Mouse (Mus musculus): ENCODE measurements at regions not wholly inside any gene's neighbourhood (a gene's known extent, or its start where the extent isn't known, plus 50 kb on each side); places are given as distances from the start of the nearest gene placed in this dataset.
A peak's percentile ranks its signal among the peaks of the same experiment; 100 is the strongest.
"Not testable (repeated sequence)": the region's sequence is repeated elsewhere in the genome, so short reads cannot be mapped to it uniquely, and the experiment has no call there.

DNA sequence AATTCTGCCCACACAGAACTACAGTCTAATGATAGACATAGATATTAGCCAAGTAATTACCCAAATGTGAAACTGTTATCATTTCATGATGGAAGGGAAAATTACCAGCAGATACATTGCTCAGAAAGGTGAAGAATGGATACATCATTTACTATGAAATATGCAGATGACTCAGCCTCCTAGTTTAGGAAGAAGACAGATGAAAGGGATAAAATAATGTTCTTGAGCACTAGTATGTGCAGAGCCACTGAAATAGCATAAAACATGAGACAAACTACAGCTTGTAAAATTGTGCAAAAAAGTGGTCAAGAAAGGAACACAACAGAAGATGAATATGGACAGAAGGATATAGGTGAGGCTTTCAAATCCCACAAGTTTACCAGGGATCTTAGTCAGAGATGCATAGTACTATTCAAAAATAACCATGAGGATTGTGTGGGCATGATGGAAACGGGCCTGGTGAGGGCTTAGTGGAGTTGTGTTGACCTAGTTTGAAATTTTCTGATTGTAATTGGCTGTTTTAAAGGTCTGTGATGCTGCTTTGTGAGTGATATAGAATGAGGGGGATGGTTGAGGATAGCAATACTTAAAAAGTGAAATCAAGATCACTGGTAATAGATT lies 883.3 kb downstream of the Dnajb9 start:
- DNase-seq (ENCODE audit: inconsistent ontology term) = no peak

DNA sequence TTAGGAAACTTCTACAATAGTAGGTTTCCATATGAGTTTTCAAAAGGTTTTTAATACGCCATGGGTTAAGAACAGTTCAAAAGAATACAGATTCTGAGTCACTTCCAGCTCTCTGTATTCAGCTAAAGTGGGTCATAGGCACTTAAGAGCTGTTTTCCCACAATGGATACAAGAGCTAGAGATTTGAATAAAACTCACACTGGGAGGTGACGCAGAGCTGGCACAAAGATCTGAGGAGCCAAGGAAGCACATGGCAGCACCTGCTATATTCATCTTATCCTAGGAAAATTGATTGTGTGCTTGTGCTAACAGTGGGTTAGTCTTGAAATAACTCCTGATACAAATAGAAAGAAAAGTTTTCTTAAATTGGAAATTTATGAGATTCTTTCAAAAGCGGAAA lies 899.8 kb downstream of the Dnajb9 start:
- peak; percentile 36 for DNase-seq (ENCODE audit: inconsistent ontology term)

DNA sequence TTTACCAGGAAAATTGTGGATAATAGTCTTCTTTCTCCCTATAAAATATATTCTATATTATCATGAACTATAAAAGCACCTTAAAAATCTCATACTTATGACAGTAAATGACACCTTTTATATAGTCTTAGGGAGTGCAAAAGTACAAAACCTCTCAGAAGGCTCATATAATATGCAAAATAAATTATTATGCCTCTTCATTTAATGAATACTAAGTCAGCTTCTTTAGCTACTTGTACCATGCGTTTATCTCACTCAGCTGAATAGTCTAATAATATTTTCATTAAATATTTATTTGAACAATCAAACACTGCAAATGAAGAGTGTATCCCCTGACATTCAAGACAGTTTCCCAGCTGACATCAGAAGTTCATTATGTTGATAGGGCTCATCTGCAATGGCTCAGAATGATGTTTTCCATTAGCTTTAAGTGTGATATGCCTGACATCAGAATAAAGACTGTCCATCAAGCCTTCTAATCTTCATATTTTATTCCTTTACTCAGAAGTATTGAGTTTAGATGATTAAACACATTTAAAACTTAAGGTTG lies 903.5 kb downstream of the Dnajb9 start:
- DNase-seq (ENCODE audit: inconsistent ontology term) = no peak

DNA sequence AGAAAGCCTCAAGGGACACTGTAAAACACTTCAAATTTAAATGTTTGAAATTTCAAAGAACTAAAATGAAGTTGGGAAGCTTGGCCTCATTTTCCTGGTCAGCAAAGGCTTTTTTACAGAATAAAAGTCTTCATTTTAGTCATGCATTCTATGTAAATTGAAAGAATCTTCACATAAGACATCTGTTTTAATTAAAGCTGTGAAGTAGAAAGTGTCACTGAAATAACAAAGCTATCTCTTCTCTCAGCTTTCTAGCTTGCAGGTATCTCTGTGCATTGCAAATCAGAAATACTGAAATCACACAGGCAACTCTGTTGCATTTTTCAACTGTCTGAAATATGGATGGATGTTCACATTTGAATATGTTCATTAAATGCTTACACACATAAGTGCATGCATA lies 909.6 kb downstream of the Dnajb9 start:
- DNase-seq (ENCODE audit: inconsistent ontology term) = no peak

DNA sequence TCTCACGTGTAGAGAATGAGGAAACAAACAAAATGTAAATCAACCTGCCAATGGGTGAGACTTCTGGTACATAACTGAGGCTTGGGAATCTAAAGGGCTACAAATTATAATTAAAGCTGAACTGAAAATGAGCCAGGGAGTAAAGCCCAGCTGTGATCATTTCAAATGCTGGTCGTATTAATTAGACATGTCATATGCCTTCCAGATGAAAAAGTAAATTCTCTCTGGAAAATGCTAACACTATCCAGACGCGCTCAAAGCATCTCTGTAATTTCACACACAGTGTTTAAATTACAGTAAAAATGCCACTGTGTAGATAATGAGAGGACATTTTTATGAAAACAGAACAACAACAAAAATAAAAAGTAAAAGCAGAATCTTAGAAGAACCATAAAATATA lies 929.7 kb downstream of the Dnajb9 start:
- no peak for DNase-seq (ENCODE audit: inconsistent ontology term)

DNA sequence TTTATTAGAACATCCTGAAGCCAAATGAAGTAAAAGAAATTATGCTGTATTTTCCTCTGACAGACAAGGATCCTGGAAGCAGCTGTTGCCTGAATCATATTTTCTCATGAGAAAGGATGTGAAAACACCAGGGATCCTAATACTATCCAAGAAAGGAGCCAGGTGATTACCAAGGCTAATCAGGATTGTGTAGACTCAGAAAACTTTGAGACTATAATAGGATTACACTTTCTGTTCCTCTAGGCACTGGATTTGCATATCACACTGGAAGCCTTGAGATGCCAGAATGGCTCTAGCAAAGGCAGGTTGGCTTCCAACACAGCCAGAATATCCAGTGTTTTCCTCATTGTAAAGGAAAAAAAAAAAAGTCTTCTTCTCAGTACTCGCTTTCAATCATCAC lies 945.1 kb downstream of the Dnajb9 start:
- DNase-seq (ENCODE audit: inconsistent ontology term) = no peak

DNA sequence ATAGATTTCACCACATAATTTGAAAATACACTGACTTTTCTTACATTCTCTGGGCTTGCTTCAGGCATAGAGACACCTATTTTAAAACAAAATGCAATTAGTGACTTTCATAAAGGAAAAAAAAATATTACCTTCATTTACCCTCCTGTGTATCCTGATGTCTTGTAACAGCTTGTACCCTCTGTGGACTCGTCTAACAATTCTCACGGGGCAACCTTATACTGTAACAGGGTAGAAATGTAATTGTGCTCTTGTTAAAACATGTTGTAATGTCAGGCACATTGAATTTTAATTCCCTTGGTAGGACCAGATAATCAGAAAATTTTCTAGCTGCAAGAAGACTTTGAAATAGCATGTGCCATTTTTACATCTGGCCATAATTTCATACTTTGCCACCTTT lies 946.3 kb downstream of the Dnajb9 start:
- no peak for DNase-seq (ENCODE audit: inconsistent ontology term)

DNA sequence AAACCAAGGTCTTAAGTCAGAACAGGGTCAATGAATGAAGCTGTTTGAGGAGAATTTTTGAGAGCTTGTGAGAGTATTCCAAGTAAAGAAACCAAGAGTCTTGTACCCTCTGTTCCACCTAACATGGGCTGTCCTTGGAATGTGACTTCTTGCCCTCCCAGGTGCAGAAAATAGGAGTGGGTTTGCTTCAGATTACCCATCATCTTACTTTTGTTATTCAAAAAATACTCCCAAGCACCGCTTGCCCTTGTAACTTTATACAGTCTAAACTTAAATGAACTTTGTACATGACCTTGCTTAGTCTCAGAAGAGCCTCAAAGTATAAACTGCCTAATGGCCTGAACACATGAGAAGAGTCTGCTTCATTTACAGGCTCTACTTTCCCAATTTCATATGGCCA lies 984.2 kb downstream of the Dnajb9 start:
- DNase-seq (ENCODE audit: inconsistent ontology term) = no peak

DNA sequence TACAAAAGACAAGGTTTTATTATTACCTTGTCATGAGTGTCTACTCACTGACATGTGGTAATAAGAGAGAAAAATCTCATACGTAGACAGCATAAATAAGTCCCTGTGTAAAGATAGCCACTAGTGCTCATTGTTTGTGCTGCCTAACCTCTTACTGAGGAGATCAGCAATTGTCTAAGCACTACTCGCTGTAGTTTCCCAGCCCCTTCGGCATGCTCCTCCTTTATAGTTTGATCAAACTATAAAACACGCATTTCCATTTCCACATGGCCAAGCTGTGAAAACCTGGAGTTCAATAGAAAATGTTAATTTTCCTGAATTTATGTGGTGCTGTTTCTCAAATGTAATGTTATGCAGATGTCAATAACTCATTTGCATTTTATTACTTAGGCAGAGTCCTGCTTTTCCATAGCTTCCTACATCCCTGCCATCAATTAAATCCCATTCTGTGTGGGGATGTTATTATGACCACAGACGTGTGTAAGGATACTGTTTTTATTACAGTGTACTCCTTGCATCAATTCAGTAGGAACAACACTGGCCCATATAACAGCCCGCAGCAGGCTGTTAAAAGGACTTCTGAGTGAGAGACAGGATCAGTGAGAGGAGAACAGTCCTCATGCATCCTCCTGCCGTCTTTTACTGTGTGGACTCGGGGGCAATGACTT lies 986.2 kb downstream of the Dnajb9 start:
- no peak for DNase-seq (ENCODE audit: inconsistent ontology term)

DNA sequence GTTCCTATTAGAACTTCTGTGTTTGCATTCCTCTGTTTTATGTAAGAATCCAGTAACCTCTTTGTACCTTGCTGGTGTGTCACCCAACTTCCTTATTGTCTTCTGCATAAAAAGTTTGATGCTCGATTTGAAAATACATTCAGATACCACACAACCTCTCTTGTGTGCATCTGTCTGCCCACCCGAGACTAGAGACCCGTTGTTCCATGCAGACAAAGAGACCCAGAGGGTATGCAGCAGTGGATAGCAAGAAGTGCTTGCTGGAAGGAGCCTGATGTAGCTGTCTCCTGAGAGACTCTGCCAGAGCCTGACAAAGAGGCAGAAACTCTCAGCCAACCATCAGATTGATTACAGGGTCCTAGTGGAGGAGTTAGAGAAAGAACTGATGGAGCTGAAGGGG lies 997.8 kb downstream of the Dnajb9 start:
- not testable (repeated sequence) for DNase-seq (ENCODE audit: inconsistent ontology term)

DNA sequence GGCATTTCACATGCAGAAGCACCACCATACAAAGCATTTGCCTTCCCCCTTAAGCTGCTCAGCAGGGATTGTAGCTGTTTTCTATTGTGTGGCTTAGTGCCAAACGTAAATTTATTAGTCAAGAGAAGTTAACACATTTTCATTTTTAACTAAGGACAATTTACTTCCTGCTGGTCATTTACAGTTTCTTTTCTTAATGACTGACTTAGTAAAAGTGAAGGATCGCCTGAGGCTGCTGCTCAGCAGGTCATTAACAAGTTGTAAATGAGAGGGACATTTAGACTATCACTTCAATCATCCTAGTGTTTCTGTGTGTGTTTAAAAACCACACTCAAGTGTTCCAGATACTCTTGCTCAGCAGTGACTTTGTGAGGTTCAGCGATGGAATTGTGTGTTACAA lies 1005.5 kb downstream of the Dnajb9 start:
- no peak for DNase-seq (ENCODE audit: inconsistent ontology term)

Data from Muller cell, postnatal 12 days (primary cell).